Comparison of ENCODE assay signal across 25 mouse cellular contexts in genomic region chr4:7347317-7347716, GRCm38 (mm10).
A peak's percentile ranks its signal among the peaks of the same experiment; 100 is the strongest.
DNase-seq lines count a peak whose midpoint lies in the region; ATAC-seq and TF ChIP-seq lines count a peak whose summit lies in the region.
"Had no signal": no experiment of that assay in that cellular context is flagged by ENCODE, and none has a peak within 500 bp of the region (broad histone marks: within the 10 kb centered on the region; RNA-seq: fewer than 3 reads in every experiment).

No protein-coding gene starts in this region.

- CTCF ChIA-PET in Patski (lab: Charles Lee): no interaction called here

- H3K27ac ChIP-seq in kidney, postnatal 0 days: no peak overlapping the region

- H3K4me3 ChIP-seq in kidney, postnatal 0 days (replicated peaks; ENCODE audit: low read depth, low read length): no peak overlapping the region

- peak; percentile 14 for DNase-seq in kidney, postnatal 0 days (ENCODE audit: low spot score)
- no peak for DNase-seq in kidney, postnatal 36 days
- DNase-seq in 416B (ENCODE audit: low read depth): peak; percentile 54
- DNase-seq in Muller cell, postnatal 12 days (ENCODE audit: inconsistent ontology term): peak; percentile 5
- DNase-seq in Patski (ENCODE audit: low read depth, low spot score): peak; percentile 27
- DNase-seq in c-Kit-positive CD71-positive TER-119-positive erythroid progenitor cells, embryonic 14.5 days (ENCODE audit: low spot score): no peak
- no peak for DNase-seq in lung, postnatal 36 days
- DNase-seq in urinary bladder, adult 2 months (ENCODE audit: low spot score): no peak
- DNase-seq: adrenal gland, adult 2 months; adrenal gland, adult 8-10 months; adrenal gland, postnatal 10 days; adrenal gland, postnatal 14 days; adrenal gland, postnatal 25 days; adrenal gland, postnatal 36 days; B cell, adult 2 months; cerebellum, adult 11 months; cerebellum, adult 11-12 months; cerebellum, adult 18-20 months; cerebellum, adult 2 months; cerebellum, adult 8-10 months; cerebellum, adult 9-10 months had no signal

- H3K4me2 ChIP-seq in kidney, postnatal 0 days (ENCODE audit: low read length): no peak overlapping the region

- POLR2A ChIA-PET in Patski (lab: Charles Lee): no interaction called here

- H3K9me3 ChIP-seq in kidney, postnatal 0 days (replicated peaks; ENCODE audit: low read length): no peaks in the 10 kb centered on the region
- H3K9me3 ChIP-seq: G1E had no signal

- no peaks in the 10 kb centered on the region for H3K36me3 ChIP-seq in kidney, postnatal 0 days (ENCODE audit: insufficient read depth, low read length)
- H3K36me3 ChIP-seq: G1E had no signal

- no peak for ATAC-seq in kidney, postnatal 0 days (replicated peaks; ENCODE audit: low FRiP score, low read depth)
- ATAC-seq in Patski: peak; percentile 84
- ATAC-seq: activated CD4-positive, CD25-positive, alpha-beta regulatory T cell, adult 4 months; CD4-positive, CD25-positive, alpha-beta regulatory T cell, adult 4 months had no signal

- no peaks in the 10 kb centered on the region for H3K4me1 ChIP-seq in kidney, postnatal 0 days (replicated peaks; ENCODE audit: insufficient read depth, low read length)

- no peaks in the 10 kb centered on the region for H3K27me3 ChIP-seq in kidney, postnatal 0 days (ENCODE audit: insufficient read depth, low read length)
- H3K27me3 ChIP-seq in Patski: no peaks in the 10 kb centered on the region
- H3K27me3 ChIP-seq: CH12.LX had no signal

- TF ChIP-seq CTCF in kidney, postnatal 0 days (IDR thresholded peaks at IDR 0.05; ENCODE audit: low read depth): no peak
- TF ChIP-seq CTCF in Patski (IDR thresholded peaks at IDR 0.05): no peak

- no peak overlapping the region for H3K9ac ChIP-seq in kidney, postnatal 0 days (ENCODE audit: low read depth, low read length)

- in situ Hi-C loops in Patski (cut with MboI; ENCODE audit: low pct_unique_long_range_greater_than_20kb): no loop called here

- 50% methylated on average over 1 of the region's 1 CpGs for WGBS in kidney, postnatal 0 days

Comparison
In these comparisons a context has a peak if more than half of its experiments do, and no peak if none do; other contexts are left out.
1. DNase-seq: peak in kidney, postnatal 0 days (single experiment), 416B (single experiment), Muller cell, postnatal 12 days (single experiment) and Patski (single experiment); none in kidney, postnatal 36 days (0 of 2), c-Kit-positive CD71-positive TER-119-positive erythroid progenitor cells, embryonic 14.5 days (single experiment), lung, postnatal 36 days (single experiment) and urinary bladder, adult 2 months (single experiment).